Mouse (Mus musculus): ENCODE results near the gene Slc25a35. TPM values are rescaled to one million over a fixed set of nuclear protein-coding genes. Genes with fewer than 3 reads are reported as not detected.
"Not testable (repeated sequence)": the region's sequence is repeated elsewhere in the genome, so short reads cannot be mapped to it uniquely, and the experiment has no call there.

The Slc25a35 gene
- polyA plus RNA-seq (2015; fragmentation: Nextera tagmentation; extraction: Ambion mirVana) = 4.0 and 4.8 TPM in 2 replicates

DNA sequence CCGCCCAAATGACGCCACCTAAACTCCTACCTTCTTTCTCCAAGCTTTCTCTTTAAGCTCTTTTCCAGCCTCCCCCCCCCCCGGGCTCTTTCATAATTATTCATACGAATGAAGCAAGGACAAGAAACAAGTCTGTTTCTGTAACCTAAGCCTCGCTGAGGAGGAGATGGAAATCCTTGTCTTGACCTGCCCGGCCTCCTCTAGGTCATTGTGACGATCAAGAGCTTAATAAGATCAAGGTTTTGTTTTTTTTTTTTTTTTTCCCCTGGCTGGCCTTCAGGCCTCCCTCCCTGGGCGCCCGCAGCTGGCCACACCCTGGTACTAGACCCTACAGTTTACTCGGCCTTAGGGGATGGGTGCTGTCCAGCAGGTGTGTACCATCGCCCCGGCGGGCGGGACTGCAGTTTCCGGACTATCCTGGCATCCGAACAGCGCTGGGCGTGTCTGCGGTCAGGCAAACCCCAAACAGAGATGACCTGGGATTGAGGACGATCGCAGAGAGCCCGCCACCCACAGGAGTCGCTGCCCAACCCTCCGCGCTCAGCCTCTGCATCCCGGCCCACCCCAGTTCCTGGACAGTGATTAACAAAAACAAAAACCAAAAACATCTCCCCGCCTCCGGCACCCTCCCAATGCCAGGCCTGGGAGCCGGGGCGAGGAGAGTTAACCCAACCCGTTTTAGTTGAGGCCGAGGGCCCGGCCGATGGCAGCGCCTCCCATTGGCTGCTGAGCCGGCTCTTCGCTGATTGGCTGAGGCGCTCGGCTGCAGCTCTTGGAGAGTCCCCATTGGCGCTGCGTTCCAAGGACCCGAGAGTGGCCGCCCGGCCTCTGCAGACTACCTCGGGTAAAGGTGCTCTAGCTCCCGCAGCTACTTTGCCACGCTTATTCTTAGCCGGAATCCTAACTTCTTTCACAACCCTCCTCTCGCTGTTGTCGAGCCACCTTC lies at the start of gene Slc25a35:
Gene Slc25a35, plus strand, starts transcription at position 795 of the 946 bp plus-strand sequence.
- DNase-seq (ENCODE audit: low spot score) = peak; percentile 91

GRCm38 (mm10) chr11:68923191-68923590 lies 44.7 kb upstream of the Slc25a35 start:
- no peak for DNase-seq (ENCODE audit: low spot score)

- DNase-seq (ENCODE audit: low spot score) = no peak
These were observed 43.2 kb upstream of the Slc25a35 start for GRCm38 (mm10) chr11:68924749-68925148.

DNA sequence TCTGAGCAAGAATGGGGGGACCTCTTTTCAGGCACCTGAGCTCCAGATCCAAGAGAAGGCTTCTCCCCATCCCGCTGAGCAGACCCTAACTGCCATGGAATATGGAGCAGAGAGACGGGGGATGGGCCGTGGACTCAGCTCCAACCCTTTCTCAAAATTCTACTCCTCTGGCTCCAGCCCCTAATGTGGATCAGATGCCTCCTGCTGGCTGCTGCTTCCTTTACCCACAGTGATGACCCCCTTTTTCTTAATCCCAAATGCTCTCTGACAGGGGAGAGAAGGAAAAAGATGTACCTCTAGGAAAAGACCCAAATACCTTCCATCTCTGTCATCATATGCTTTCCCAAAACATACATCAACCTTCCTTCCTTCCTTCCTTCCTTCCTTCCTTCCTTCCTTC lies 41.0 kb upstream of the Slc25a35 start, which contains the start of gene Odf4:
Gene Odf4, minus strand, starts transcription at position 101 of the 400 bp plus-strand sequence.
- DNase-seq (ENCODE audit: low spot score) = no peak

DNA sequence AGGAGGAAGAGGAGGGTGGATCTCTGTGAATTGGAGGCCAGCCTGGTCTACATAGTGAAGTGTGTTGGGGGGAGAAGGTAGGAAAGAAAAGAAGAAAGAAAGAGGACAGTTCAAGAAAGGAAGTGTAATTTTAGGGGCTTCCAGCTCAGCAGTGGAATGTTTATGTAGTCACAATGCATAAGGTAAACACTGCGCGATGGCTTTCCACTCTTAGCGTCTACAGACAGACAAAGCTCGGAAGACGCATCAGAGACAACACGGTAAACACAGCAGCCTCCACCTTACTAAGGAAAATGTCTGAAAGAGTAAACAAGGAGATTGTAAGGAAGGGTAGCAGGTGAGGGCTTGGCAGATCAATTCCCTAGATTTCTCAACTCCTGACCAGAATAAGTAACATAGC lies 38.0 kb upstream of the Slc25a35 start:
- no peak for DNase-seq (ENCODE audit: low spot score)

DNA sequence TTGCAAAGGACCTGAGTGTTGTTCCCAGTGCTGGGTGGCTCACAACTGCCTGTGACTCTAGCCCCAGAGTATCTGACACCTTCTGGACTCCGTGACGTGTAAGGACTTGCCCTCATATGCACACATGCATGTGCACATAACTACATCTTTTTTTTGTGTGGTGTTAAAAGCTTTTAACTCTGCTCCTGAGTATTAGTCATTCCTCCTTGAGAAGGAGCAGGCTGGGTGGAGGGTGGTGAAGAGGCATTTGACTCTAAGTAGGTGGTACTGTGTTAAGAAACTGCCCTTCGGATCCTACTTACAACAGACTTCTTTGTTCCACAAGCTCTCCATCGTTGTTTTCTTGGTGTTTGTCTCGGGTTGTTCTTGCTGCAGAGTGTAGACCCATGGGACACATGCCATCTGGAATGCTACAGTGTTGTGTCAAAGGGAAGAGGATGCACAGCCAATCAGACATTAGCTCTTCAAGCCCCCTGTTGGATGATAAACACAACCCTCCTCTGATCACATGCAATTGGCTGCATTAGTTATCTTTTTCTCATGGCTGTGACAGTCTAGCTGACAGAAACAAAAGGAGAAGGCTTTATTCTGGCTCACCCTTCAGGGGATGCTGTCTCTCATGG lies 33.9 kb upstream of the Slc25a35 start:
- DNase-seq (ENCODE audit: low spot score) = no peak

- DNase-seq (ENCODE audit: low spot score) = not testable (repeated sequence)
These were observed 31.0 kb upstream of the Slc25a35 start for GRCm38 (mm10) chr11:68936951-68937350.

DNA sequence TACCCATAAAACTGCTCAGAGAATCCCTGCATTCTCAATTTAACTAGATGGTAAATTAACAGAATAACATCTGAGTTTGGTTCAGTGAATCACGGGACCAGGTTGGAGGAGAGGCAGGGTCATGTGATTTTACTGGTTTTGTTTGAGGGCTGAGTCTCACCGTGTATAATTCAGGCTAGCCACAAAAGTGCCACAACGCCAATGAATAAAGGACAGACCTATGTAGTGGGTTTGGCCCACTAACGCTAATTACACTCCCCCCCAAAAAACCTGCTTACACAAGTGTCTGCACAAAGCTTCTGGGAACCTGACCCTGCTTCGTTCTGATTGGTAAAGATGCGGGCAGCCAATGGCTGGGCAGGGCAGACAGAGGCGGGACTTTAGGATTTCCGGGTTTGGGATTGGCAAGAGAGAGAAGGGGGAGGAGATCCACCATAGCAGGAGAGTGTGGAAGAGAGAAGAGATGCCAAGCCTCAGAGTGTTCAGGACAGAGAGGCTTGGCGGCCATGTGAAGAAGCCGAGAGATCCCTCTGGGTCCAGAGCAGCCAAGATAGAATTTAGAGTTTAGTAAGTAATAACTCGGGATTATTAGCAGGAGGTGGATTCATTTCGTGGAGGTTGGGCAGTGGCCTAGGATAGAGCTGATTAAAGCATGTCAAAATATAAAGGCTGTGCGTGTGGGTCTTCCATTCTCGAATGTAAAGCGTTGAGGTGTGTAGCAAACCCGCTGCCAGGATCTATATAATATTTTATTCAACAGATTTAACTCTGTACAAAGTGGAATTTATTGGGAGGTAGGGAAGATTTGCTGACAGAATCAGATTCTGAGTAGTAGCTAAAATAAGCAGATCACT lies 28.3 kb upstream of the Slc25a35 start:
- DNase-seq (ENCODE audit: low spot score) = peak; percentile 91

- no peak for DNase-seq (ENCODE audit: low spot score)
These were observed 27.4 kb upstream of the Slc25a35 start for GRCm38 (mm10) chr11:68940516-68940915.

GRCm38 (mm10) chr11:68942731-68943130 lies 25.2 kb upstream of the Slc25a35 start:
- DNase-seq (ENCODE audit: low spot score) = no peak

DNA sequence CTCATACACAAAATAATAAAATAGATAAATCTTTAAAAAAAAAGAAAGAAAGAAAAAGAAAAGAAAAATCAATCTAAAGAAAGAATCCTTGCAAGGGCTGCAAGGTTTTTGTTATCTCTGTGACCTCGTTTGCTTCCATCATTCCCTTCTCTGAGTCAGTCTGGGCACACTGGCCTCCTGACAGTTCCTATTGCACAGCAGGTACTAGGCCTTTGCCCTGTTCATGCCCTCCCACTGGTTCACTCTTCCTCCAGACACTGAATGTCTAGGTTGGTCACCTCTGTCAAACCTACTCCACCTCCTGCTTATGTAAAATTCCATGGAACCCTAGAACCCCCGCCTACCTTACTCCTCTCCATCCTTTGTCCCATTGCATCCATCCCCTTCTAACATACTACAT lies 22.7 kb upstream of the Slc25a35 start:
- DNase-seq (ENCODE audit: low spot score) = no peak

DNA sequence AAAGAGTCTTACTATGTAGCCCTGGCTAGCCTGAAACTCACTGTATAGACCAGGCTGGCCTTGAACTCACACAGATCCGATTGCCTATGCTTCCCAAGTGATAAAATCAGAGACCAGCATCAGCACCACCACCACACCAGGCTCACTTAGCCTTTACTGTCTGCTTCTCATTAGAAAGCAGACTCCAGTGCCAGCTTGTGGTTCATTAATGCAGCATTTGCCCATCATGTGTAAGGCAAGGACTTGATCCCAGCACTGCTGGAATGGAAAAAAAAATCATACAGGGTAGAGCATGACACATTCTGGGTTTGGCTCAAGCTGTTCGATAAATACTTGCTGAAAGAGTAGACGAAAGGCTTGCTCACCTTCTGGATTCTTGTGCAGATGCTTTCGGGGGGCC lies 21.9 kb upstream of the Slc25a35 start:
- DNase-seq (ENCODE audit: low spot score) = no peak

DNA sequence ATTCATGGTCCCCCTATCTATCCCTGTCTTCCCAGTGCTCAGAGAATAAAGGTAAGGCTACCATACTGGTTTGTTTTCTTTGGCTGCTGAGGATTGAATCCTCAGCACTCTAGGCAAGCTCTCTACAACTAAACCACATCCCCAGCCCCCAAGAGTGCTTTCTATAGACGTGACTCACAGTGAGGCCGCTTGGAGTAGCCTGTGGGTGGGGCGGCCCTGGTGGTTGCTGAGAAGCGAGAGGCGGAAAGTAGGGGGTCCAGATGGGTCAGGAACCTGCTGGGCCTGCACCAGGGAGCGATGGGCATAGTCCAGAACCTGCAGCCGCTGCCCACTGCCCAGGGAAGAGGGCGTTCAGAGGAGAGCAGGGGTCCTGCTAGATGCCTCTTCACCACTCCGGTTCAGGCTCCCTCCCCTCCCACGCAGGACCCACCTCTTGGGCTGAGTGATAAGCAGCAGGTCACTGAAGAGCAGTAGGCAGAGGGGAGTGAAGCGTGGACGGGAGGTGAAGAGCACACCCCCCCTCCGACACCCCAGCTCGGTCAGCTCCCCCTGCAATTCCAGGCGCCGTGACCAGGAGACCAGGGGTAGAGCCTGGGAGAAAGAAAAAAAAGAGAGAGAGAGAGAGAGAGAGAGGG lies 21.0 kb upstream of the Slc25a35 start:
- DNase-seq (ENCODE audit: low spot score) = no peak

GRCm38 (mm10) chr11:68947542-68947993 lies 20.4 kb upstream of the Slc25a35 start:
- no peak for DNase-seq (ENCODE audit: low spot score)

DNA sequence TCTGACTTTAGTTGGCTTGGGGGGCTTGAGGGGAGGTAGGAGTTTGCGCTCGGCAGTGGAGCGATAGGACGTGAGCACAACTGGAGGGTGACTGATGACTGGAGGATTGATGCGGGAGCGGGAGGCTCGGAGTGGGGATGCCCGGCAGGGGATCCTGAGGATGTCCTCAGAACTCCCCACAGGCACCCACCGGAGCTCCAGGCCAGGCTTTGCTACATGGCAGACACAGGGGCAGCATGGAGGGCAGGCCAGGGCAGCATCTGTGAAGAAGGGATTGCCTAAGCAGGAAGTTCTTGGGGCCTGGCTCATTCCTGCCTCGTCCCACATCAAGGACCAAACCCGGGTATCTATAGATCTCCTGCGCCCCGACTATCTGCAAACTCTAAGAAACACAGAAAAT lies 14.0 kb upstream of the Slc25a35 start:
- no peak for DNase-seq (ENCODE audit: low spot score)

DNA sequence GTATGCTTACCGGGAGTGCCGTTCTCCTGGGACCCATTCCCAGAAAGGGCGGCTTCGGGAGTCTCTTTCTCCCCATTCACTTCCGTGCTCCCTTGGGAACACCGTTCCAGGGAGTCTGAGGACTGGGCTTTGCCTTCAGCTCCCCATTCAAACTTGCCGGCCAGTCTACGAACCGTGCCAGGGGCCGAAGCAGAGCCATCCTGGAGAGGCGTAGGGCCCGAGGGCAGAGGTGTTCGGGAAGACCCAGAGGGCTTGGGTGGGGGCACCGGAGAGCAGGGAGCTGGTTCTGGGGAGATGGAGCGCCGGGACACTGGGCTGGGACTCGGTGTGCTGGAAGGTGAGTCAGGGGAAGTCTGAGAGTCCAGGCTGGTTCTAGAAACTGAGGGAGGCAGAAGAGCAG lies 13.5 kb upstream of the Slc25a35 start:
- DNase-seq (ENCODE audit: low spot score) = no peak

GRCm38 (mm10) chr11:68955473-68955872 lies 12.5 kb upstream of the Slc25a35 start:
- DNase-seq (ENCODE audit: low spot score) = no peak

- DNase-seq (ENCODE audit: low spot score) = no peak
These were observed 11.8 kb upstream of the Slc25a35 start for GRCm38 (mm10) chr11:68956107-68956506.

DNA sequence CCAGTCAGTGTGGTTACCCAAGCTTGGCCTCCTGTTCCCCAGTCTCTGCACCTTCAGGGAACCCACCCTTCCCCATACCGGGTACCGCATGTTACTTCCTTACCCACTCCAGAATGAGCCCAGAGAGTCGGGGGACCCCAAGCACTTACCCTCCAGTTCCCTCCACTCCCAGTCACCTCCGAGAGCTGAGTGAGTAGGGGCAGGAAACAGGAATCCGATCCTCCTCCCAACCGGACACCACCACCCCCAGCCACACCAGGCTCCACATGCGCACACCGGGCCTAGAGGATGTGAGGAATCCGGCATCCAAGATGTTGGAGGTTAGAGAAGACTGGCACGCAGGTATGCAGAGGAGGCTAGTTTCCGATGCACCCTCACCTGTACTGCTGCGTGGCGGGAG lies 11.2 kb upstream of the Slc25a35 start:
- no peak for DNase-seq (ENCODE audit: low spot score)

GRCm38 (mm10) chr11:68957308-68957707 lies 10.6 kb upstream of the Slc25a35 start, which contains the start of gene Arhgef15:
Gene Arhgef15 (minus strand): TSS chr11:68957480.
- DNase-seq (ENCODE audit: low spot score) = no peak

DNA sequence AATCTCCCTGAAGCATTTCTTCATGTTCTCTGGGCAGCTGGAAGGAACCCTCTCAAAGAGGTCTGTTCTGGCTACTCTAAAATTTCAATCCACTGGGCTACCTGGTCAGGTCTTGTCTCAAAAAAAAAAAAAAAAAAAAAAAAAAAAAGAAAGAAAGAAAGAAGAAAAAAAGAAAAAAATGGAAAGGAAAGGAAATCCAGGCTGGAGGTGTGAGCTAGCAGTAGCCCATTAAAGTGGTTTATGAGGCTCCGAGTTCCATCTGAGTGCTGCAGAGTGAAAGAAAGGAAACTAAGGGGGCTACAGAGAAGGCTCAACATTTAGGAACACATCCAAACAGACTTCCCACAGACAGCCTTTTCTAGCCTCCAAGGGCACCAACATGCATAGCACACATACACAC lies 10.0 kb upstream of the Slc25a35 start:
- DNase-seq (ENCODE audit: low spot score) = no peak

Measured in thymus, postnatal 0 days (tissue).